Mouse (Mus musculus): Measurements from ENCODE around the gene Hs3st3b1. TPM values are rescaled to one million over a fixed set of nuclear protein-coding genes. Genes with fewer than 3 reads are reported as not detected.

Hs3st3b1 gene
- polyA plus RNA-seq, 1 experiment from 2014 or later = 1.1 TPM

GRCm38 (mm10) chr11:63904787-63905186 is 17.3 kb downstream of the Hs3st3b1 start:
- Histone ChIP-seq H3K4me3 (ENCODE audit: low read depth, low read length) (no peak overlapping the region), H3K27ac (ENCODE audit: low read depth) (no peak overlapping the region), H3K4me1 (ENCODE audit: insufficient read depth) (no peaks in the 10 kb centered on the region), H3K9me3 (ENCODE audit: low read depth, low read length) (no peaks in the 10 kb centered on the region), H3K9ac (no peak overlapping the region), H3K4me2 (no peak overlapping the region), H3K27me3 (ENCODE audit: insufficient read depth, low read length) (no peaks in the 10 kb centered on the region), H3K36me3 (ENCODE audit: insufficient read depth) (no peaks in the 10 kb centered on the region)
- TF ChIP-seq CTCF (IDR thresholded peaks at IDR 0.05; ENCODE audit: low read depth) = no peak
- DNase-seq (peak; percentile 48), ATAC-seq (ENCODE audit: insufficient read depth) (0 out of 2 replicates have a peak, but pooled peaks have one; percentile 21)
- 31% methylated on average over 4 of the region's 4 CpGs for WGBS

DNA sequence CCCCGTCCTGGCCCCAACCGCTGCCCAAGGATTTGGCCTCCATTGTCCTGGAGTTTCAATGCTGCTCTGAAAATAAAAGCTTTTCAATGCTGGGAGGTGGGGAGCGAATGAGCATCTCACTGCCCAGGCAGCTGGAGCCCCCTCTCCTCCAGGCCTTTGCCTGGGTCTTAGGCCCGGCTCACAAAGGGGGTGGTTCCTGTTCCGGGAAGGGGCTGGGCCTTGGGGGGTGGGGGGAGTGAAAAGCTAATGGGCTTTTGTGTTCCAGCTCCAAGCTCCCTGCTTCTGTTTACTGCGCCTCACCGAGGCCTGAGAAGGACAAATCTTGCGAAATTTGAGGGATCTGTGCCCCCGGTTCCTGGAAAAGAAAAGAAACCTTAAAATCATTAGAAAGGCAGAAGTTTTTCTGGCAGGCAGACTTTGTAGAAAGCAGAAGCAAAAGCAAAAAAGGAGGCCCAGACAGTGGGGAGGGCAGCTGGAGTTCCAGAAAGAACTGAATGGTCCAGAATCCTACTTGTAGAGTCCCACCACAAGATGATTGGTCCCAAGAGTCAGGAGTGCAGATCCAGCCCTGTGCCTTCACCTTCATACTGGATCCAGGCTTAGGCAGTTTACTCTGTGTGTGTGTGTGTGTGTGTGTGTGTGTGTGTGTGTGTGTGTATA is 23.5 kb downstream of the Hs3st3b1 start:
- Histone ChIP-seq H3K27me3 (ENCODE audit: insufficient read depth, low read length) (no peaks in the 10 kb centered on the region), H3K9me3 (ENCODE audit: low read depth, low read length) (no peaks in the 10 kb centered on the region), H3K9ac (no peak overlapping the region), H3K27ac (ENCODE audit: low read depth) (no peak overlapping the region), H3K36me3 (ENCODE audit: insufficient read depth) (no peaks in the 10 kb centered on the region), H3K4me3 (ENCODE audit: low read depth, low read length) (no peak overlapping the region), H3K4me1 (ENCODE audit: insufficient read depth) (no peaks in the 10 kb centered on the region), H3K4me2 (no peak overlapping the region)
- DNase-seq (peak; percentile 21), ATAC-seq (ENCODE audit: insufficient read depth) (no peak)
- 51% methylated on average over 9 of the region's 9 CpGs for WGBS
- no peak for TF ChIP-seq CTCF (IDR thresholded peaks at IDR 0.05; ENCODE audit: low read depth)

DNA sequence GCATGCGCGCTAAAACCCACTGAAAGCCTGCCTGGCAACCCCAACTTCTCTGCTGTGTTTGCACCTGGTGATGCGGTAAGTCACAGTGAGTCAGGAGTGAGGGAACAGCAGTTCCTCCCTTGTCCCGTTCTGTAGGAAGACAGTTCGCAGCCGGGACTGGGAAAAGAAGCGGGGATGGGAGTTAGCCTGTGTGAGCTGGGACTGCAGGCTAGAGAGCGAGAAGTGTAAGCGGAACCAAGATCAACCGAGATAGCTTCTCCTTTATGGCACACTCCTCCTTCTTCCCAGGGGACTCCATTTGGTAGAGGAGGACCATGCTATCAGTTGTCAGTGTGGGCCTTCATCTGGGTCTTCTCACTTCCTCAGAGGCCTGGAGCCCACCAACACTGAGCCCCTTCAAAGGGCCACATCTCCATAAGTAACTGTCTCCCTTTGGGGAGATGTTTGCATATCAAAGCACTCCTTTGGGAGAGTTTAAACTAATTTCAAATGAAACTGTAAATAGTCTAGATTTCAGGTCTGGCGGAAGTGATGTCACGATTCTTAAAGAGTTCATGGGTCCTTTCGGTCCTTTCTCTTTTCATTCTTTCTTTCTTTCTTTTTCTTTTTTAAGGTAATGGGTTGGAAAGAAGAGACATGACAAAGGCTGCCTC is 24.1 kb downstream of the Hs3st3b1 start:
- H3K4me3 ChIP-seq (ENCODE audit: low read depth, low read length) = no peak overlapping the region
- H3K4me2 ChIP-seq = no peak overlapping the region
- no peaks in the 10 kb centered on the region for H3K27me3 ChIP-seq (ENCODE audit: insufficient read depth, low read length)
- TF ChIP-seq CTCF (IDR thresholded peaks at IDR 0.05; ENCODE audit: low read depth) = no peak
- DNase-seq (no peak), ATAC-seq (ENCODE audit: insufficient read depth) (no peak)
- H3K27ac ChIP-seq (ENCODE audit: low read depth) = no peak overlapping the region
- H3K36me3 ChIP-seq (ENCODE audit: insufficient read depth) = no peaks in the 10 kb centered on the region
- no peak overlapping the region for H3K9ac ChIP-seq
- H3K9me3 ChIP-seq (ENCODE audit: low read depth, low read length) = no peaks in the 10 kb centered on the region
- no peaks in the 10 kb centered on the region for H3K4me1 ChIP-seq (ENCODE audit: insufficient read depth)
- WGBS = 75% methylated on average over 13 of the region's 13 CpGs

DNA sequence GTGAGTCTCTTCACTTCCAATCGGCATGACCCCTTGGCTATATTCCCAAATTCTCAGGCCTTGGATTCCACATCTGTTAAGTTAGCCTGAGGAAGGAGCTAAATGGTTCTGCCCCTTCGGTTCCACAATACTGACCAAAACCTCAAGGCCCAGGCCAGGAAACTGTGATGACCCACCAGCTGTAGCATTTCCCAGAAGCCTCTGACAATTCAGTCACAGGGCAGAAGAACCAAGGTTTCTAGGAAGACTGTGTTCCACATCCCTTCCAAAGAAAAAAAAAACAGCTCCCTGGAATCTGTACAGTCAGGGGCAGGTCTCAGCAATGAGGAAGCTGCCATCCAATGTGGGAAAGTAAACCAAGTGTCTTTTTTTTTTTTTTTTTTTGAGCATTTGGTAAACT is 25.1 kb downstream of the Hs3st3b1 start:
- peak; percentile 37 for DNase-seq
- Histone ChIP-seq H3K9ac (no peak overlapping the region), H3K9me3 (ENCODE audit: low read depth, low read length) (no peaks in the 10 kb centered on the region), H3K4me1 (ENCODE audit: insufficient read depth) (no peaks in the 10 kb centered on the region), H3K4me2 (no peak overlapping the region), H3K27me3 (ENCODE audit: insufficient read depth, low read length) (no peaks in the 10 kb centered on the region), H3K36me3 (ENCODE audit: insufficient read depth) (no peaks in the 10 kb centered on the region), H3K4me3 (ENCODE audit: low read depth, low read length) (no peak overlapping the region), H3K27ac (ENCODE audit: low read depth) (no peak overlapping the region)
- TF ChIP-seq CTCF (IDR thresholded peaks at IDR 0.05; ENCODE audit: low read depth) = no peak
- WGBS = 57% methylated on average over 2 of the region's 2 CpGs
- ATAC-seq (ENCODE audit: insufficient read depth) = no peak

GRCm38 (mm10) chr11:63894188-63894587 is 27.9 kb downstream of the Hs3st3b1 start:
- H3K27me3 ChIP-seq (ENCODE audit: insufficient read depth, low read length) = no peaks in the 10 kb centered on the region
- H3K9ac ChIP-seq = no peak overlapping the region
- ATAC-seq (ENCODE audit: insufficient read depth) (no peak), DNase-seq (no peak)
- H3K9me3 ChIP-seq (ENCODE audit: low read depth, low read length) = no peaks in the 10 kb centered on the region
- H3K4me2 ChIP-seq = no peak overlapping the region
- WGBS = 71% methylated on average over 6 of the region's 6 CpGs
- no peaks in the 10 kb centered on the region for H3K4me1 ChIP-seq (ENCODE audit: insufficient read depth)
- H3K27ac ChIP-seq (ENCODE audit: low read depth) = no peak overlapping the region
- H3K4me3 ChIP-seq (ENCODE audit: low read depth, low read length) = no peak overlapping the region
- H3K36me3 ChIP-seq (ENCODE audit: insufficient read depth) = no peaks in the 10 kb centered on the region
- no peak for TF ChIP-seq CTCF (IDR thresholded peaks at IDR 0.05; ENCODE audit: low read depth)

- H3K9ac ChIP-seq = no peak overlapping the region
- ATAC-seq (ENCODE audit: insufficient read depth) = no peak
- no peaks in the 10 kb centered on the region for H3K9me3 ChIP-seq (ENCODE audit: low read depth, low read length)
- H3K27ac ChIP-seq (ENCODE audit: low read depth) = no peak overlapping the region
- no peak overlapping the region for H3K4me2 ChIP-seq
- no peak for DNase-seq
- no peaks in the 10 kb centered on the region for H3K4me1 ChIP-seq (ENCODE audit: insufficient read depth)
- H3K36me3 ChIP-seq (ENCODE audit: insufficient read depth) = no peaks in the 10 kb centered on the region
- 87% methylated on average over 6 of the region's 6 CpGs for WGBS
- TF ChIP-seq CTCF (IDR thresholded peaks at IDR 0.05; ENCODE audit: low read depth) = no peak
- H3K27me3 ChIP-seq (ENCODE audit: insufficient read depth, low read length) = no peaks in the 10 kb centered on the region
- no peak overlapping the region for H3K4me3 ChIP-seq (ENCODE audit: low read depth, low read length)
Observed at GRCm38 (mm10) chr11:63893557-63893956, 28.5 kb downstream of the Hs3st3b1 start.

DNA sequence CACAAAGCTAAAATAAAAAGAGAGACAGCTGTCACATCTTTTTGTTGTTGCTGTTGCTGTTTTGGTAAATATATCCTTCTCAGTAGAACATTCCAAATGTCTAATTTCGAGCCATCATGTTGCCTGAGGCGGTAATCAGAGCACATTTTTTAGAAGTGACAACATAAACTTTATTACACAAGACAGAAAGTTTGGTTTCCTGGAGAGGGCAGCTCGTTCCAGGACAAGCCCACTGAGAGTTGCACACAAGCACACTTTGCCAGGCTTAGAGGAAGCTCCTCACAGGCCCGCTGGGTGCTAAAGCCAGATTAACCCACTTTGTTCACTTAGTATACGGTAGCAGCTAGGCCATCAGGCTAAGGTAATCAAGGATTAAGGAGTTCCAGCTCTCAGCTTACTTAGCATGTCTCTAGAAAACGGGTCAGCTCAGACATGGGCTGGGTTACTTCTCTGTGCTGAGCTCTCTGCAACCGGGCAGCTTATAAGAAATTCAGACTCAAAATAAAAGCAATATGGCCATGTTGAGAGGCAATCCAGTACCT is 30.5 kb downstream of the Hs3st3b1 start:
- no peaks in the 10 kb centered on the region for H3K9me3 ChIP-seq (ENCODE audit: low read depth, low read length)
- ATAC-seq (ENCODE audit: insufficient read depth) (no peak), DNase-seq (no peak)
- no peak overlapping the region for H3K27ac ChIP-seq (ENCODE audit: low read depth)
- H3K4me2 ChIP-seq = no peak overlapping the region
- H3K4me1 ChIP-seq (ENCODE audit: insufficient read depth) = no peaks in the 10 kb centered on the region
- H3K4me3 ChIP-seq (ENCODE audit: low read depth, low read length) = no peak overlapping the region
- 51% methylated on average over 7 of the region's 7 CpGs for WGBS
- no peaks in the 10 kb centered on the region for H3K36me3 ChIP-seq (ENCODE audit: insufficient read depth)
- no peaks in the 10 kb centered on the region for H3K27me3 ChIP-seq (ENCODE audit: insufficient read depth, low read length)
- no peak for TF ChIP-seq CTCF (IDR thresholded peaks at IDR 0.05; ENCODE audit: low read depth)
- H3K9ac ChIP-seq = no peak overlapping the region
